Mouse (Mus musculus) retina, postnatal 1 day (tissue): ENCODE measurements at regions not wholly inside any gene's neighbourhood (a gene's known extent, or its start where the extent isn't known, plus 50 kb on each side); places are given as distances from the start of the nearest gene placed in this dataset.

Experiments
- DNase-seq: peaks from one replicate; pipeline ENCODE4 v3.0.0-alpha.2; 2012

DNA sequence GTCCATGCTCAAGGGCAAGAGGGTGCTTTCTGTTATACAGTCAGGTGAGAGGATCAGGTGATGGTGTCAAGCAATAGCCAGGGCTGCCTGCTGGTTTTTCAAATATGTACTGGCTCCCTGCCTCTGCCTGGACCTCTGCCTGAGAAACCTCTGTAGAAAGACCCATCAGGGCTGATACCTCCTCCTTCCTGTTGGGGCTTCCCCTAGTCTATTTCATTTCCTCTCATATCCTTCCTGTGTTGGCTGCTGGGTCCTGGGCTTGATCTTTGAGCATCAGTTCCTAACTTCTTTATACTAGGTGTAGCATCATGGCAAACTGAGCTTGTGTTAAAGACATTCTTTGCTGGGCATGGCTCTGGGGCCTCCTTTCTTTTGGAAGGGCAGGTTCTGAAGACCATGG lies 89.5 kb downstream of the Tmem38b start:
- DNase-seq: no peak

- DNase-seq: peak; percentile 71
These were observed 93.3 kb downstream of the Tmem38b start for GRCm38 (mm10) chr4:53919188-53919587.

DNA sequence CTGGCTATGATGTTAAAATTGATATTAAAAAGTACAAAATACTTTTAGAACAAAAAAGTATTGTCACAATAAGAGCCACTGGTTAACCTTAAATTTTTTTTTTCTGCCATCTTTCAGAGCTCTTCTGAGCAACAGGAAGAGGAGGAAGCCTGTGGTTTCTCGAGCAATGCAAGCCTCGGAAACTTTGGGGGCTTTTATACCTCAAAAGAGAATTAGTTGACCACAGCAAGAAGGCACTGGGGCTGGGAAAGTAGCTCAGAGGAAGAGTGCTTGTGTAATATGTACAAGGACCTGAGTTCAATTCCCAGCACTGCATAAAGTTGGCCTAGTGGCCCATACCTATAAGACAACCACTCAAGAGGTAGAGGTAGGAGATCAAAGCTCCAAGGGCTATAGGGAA lies 94.7 kb downstream of the Tmem38b start:
- no peak for DNase-seq

- DNase-seq: no peak
These were observed 105.2 kb downstream of the Tmem38b start for GRCm38 (mm10) chr4:53931068-53931467.

GRCm38 (mm10) chr4:53931499-53931898 lies 105.7 kb downstream of the Tmem38b start:
- peak; percentile 80 for DNase-seq

- no peak for DNase-seq
These were observed 109.5 kb downstream of the Tmem38b start for GRCm38 (mm10) chr4:53935306-53935705.

DNA sequence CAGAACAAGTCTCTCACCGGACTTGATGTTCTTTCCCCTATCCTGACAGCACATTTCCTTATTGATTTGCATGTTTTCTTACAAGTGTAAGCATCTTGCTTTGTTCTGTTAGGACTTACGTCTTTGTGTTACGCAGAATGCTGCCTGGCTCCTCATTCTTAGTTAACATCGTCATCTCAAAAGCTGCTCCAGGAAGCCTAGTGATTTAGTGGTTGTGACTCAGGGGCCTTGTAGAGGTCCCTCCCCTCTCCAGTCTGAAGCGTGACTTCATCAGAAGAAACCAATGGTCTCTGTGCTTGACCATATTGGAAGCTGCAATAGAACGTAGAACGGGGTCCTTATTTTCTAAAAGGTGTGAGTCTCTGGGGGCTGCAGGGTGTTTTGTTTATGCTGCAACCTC lies 122.9 kb downstream of the Tmem38b start:
- DNase-seq: no peak

DNA sequence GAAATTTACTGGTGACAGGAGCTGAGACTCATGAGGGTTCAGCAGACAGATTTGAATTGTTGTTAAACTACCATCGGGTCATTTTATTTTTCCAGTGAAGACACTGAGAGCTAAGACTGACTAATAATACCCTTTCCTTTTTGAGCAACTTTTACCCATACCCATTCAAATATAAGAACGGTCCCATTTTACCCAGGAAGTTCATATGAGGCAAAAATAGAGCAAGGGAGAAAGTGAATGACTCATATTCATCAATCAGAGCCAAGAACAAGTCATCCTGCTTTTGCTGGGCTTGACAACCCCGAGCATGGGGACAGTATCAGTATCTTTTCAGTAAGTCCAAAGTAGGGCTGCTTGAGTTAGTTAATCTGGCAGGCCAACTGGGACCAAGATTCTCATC lies 123.3 kb downstream of the Tmem38b start:
- no peak for DNase-seq

GRCm38 (mm10) chr4:53950496-53950895 lies 124.7 kb downstream of the Tmem38b start:
- no peak for DNase-seq

GRCm38 (mm10) chr4:53951003-53951733 lies 125.3 kb downstream of the Tmem38b start:
- peak; percentile 36 for DNase-seq

DNA sequence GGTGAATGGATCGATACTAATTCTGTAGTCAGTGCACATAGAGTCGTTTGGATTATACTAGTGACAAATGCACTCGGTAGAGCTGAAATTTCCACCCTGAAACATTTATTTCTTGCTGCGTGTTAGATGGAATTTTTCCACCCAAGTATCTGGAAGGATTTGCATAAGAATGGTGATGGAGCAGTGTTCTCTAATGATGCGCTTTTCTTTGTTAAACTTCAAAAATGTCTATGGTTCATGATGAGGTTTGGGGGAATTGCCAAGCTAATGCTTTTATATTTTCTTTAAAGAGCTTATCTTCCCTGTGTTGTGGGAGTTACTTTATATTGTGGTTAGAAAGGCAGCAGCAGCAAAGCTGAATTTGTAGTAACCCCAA lies 125.9 kb downstream of the Tmem38b start:
- no peak for DNase-seq

DNA sequence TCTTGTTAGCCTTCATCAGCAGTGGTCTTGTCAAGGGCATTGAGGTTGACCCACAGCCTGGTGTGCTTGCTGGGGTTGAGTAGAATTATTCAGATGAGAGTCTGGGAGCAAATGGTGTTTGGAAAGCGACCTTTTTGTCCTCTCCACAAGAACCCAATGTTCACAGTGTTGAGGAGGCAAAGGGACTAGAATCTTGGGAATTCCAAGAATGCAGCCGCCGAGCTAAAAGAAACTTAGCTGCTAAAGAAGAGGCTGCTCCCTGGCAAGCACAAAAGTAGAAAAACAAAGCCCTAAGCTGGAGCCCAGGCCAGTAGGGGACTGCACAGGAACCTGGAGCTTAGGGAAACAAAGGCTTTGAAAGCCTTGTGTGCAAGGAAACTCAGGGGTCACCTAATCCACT lies 126.4 kb downstream of the Tmem38b start:
- DNase-seq: no peak

- DNase-seq: no peak
These were observed 136.6 kb downstream of the Tmem38b start for GRCm38 (mm10) chr4:53962458-53962857.

DNA sequence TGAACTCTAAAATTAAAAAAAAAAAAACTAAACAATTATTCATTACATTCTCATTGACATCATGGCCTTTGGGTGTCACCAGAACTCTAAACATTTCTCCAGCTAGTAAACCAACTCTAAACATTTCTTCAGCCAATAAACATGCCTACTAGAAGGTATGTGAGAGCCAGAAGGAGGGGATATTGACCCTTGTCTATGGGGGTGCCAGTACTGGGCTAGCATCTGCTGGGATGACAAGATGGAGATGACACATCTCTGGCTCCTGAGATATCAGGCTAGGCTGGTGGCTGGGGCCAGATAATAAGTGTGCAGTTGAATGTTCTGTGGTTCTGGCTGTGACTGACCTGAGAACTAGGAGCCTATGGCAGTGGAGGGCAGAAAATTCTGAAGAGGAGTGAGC lies 144.6 kb downstream of the Tmem38b start:
- DNase-seq: no peak

- DNase-seq: no peak
These were observed 145.1 kb downstream of the Tmem38b start for GRCm38 (mm10) chr4:53970960-53971359.

DNA sequence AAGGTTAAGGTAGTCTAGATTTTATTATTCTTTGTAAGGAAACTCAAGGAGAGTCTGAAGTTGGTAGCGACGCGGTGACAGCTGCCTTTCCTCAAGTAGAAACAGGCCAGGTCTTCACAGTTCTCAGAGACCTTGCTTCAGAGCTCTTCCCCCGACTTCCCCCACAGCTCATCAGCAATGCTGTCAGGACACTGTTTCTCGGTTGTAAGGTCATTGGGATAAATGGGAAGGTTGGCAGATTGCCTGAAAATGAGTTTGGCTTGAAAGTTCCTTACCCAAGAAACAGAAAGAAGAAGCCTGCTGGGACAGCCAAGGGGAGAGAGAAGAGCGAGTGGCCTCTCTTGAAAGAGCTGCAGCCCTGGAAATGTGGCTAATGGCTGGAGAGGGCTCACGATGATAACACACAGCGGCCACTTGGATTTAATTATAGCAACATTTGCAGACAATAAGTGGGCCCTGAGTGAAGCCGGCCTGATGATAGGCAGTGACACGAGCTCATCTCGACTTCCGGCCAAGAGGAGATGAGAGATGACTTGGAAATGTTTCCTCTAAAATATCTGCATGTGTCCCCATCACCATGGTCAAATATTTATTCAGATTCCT lies 150.3 kb downstream of the Tmem38b start:
- DNase-seq: peak; percentile 38

DNA sequence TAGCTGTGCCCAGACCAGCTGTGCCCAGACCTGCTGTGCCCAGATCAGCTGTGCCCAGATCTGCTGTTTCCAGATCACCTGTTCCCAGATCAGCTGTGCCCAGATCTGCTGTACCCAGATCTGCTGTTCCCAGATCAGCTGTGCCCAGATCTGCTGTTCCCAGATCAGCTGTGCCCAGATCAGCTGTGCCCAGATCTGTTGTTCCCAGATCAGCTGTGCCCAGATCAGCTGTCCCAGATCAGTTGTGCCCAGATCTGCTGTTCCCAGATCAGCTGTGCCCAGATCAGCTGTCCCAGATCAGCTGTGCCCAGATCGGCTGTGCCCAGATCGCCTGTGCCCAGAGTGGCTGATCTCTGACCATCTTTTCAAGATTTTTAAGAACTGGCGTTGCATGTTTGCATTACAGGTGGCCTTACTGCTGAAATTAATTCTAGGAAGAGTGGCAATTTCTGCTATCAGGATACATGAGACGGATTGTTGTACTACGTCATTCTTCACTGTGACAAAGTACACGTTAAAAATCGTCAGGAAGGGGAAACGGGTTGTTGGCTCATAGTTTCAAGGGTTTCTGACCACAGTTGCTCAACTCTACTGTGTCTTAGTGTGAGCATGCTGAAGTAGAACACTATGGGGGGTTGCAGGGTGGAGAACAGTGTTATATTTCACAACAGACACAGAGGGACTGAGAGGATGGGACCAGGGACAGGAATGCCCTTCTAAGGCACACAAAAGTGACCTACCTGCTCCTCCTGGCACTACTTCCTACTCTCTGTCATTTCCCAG lies 160.9 kb downstream of the Tmem38b start:
- DNase-seq: peak; percentile 3

DNA sequence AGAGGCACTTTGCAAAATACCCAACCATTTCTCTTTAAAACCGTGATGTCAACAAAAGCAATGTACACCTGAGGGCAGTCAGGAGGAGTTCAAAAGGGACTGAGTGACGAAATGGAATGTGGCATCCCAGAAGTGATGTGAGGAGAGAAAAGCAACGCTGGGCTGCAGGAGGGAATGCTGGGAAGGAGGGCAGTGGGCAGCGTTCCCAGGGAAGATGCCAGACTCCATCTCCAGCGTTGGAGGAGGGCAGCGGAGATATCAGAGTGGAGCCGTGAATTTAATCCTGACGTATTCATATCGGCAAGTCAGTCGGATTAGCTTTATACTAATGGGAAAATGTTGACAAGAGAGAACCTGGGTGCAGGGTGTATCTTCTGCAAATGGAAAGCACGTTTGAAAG lies 161.7 kb downstream of the Tmem38b start:
- DNase-seq: no peak

GRCm38 (mm10) chr4:54021069-54021829 lies 195.4 kb downstream of the Tmem38b start:
- peak; percentile 34 for DNase-seq

- no peak for DNase-seq
These were observed 196.1 kb downstream of the Tmem38b start for GRCm38 (mm10) chr4:54021861-54022385.

DNA sequence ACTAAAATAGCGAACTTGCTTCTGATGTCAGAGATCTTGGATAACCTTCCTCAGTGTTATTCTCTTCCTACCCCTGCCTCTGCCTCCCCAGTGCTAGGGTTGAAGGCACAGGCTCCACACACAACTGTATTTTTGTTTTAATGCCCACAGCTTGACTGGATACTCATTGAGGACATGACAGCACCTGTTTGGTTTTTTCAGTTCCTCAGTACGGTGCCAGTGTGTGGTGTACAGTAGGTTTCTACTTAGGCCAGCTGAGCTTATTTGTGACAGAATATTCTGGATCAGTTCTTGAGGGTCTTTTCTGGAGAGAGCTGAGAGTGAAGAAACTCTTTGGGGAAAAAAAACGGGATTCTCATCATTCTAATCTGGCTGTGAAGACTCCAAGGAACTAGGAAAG lies 201.1 kb downstream of the Tmem38b start:
- DNase-seq: no peak

DNA sequence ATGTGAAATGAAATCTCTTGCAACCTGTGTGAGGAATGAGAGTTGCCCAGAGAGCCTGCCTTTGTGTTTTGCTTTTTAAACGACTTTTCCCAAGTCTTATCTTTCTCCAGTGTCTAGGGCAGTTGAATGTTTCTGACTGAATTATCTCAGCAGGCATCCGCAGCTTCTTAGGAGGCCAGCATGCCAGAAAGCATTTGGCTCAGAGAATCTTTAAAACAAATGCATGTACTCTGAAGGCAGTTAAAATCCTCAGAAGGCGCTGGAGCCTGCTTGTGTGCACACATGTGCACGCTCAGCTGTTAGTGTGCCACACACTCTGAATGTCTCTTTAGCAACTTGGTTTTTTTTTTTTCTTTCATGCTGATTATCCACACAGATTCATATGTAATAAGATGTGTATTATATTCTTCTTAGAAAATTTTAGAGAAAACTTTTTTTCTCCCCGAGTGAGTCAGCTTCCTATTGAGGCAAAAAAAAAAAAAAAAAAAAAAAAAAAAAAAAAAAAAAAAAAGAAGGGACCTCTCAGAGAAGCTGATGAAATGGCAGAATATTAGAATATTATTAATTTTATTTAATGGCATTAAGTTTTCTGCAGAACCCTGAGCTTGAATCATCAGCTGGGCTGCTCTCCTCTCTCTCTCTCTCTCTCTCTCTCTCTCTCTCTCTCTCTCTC lies 201.9 kb downstream of the Tmem38b start:
- peak; percentile 59 for DNase-seq
